Comparison of ENCODE assay signal across 29 mouse cellular contexts in genomic region chr9:37650639-37651038, GRCm38 (mm10). TPM values are rescaled to one million over a fixed set of nuclear protein-coding genes. Genes with fewer than 3 reads are reported as not detected.
"Had no signal": no experiment of that assay in that cellular context is flagged by ENCODE, and none has a peak within 500 bp of the region (broad histone marks: within the 10 kb centered on the region; RNA-seq: fewer than 3 reads in every experiment).

No protein-coding gene starts in this region.

- H3K9me3 ChIP-seq: midbrain, embryonic 12.5 days; midbrain, embryonic 15.5 days; neural tube, embryonic 12.5 days; neural tube, embryonic 15.5 days had no signal

- H3K4me1 ChIP-seq: midbrain, embryonic 15.5 days; neural tube, embryonic 15.5 days had no signal

- H3K9ac ChIP-seq: liver, embryonic 14.5 days; lung, embryonic 14.5 days; midbrain, embryonic 12.5 days; midbrain, embryonic 15.5 days; neural tube, embryonic 12.5 days; neural tube, embryonic 15.5 days had no signal

- H3K4me2 ChIP-seq: liver, embryonic 11.5 days; lung, embryonic 14.5 days; midbrain, embryonic 12.5 days; midbrain, embryonic 15.5 days; neural tube, embryonic 12.5 days; neural tube, embryonic 15.5 days had no signal

- DNase-seq: kidney, adult 2 months; kidney, postnatal 10 days; kidney, postnatal 36 days; layer of hippocampus, postnatal 36 days; lung, embryonic 14.5 days; right cerebral cortex, adult 18-20 months; right cerebral cortex, postnatal 14 days; right cerebral cortex, postnatal 4 days; thymus, adult 2 months; thymus, postnatal 14 days; thymus, postnatal 4 days had no signal

- H3K27ac ChIP-seq: left cerebral cortex, adult 2 months; liver, embryonic 14.5 days; macrophage; midbrain, embryonic 12.5 days; midbrain, embryonic 15.5 days; neural tube, embryonic 12.5 days; neural tube, embryonic 15.5 days; stomach, postnatal 0 days had no signal

- H3K4me3 ChIP-seq: left cerebral cortex, adult 2 months; midbrain, embryonic 12.5 days; midbrain, embryonic 15.5 days; neural tube, embryonic 12.5 days; neural tube, embryonic 15.5 days had no signal

- H3K27me3 ChIP-seq: midbrain, embryonic 12.5 days; midbrain, embryonic 15.5 days; neural tube, embryonic 12.5 days; neural tube, embryonic 15.5 days had no signal

- ATAC-seq: intestine, postnatal 0 days; midbrain, embryonic 15.5 days had no signal

RNA-seq across cellular contexts. Expression of gene Panx3, which starts 18.4 kb away (rescaled TPM):
- total RNA-seq: layer of hippocampus, adult 8-10 months; layer of hippocampus, postnatal 10 days; layer of hippocampus, postnatal 36 days; left cerebral cortex, adult 2 months; left cerebral cortex, postnatal 10 days; left cerebral cortex, postnatal 36 days; megakaryocyte, adult 5-6 weeks had no signal
- polyA plus RNA-seq: intestine, postnatal 0 days; kidney, adult 2 months; kidney, embryonic 14.5 days; limb, embryonic 11.5 days; liver, embryonic 11.5 days; liver, embryonic 14.5 days; lung, embryonic 14.5 days; macrophage; midbrain, embryonic 15.5 days; neural tube, embryonic 12.5 days; stomach, embryonic 14.5 days; stomach, postnatal 0 days; thymus, adult 2 months had no signal
